Mouse (Mus musculus) hindbrain, embryonic 12.5 days (tissue): ENCODE data around the gene Lcor. TPM values are rescaled to one million over a fixed set of nuclear protein-coding genes. Genes with fewer than 3 reads are reported as not detected.

Experiments used
- ATAC-seq: fragments of 200-750 bp; cut with Nextera tagmentation; 2 replicates; pipeline ENCODE4 v1.8.0; 2017; ENCODE audit warnings: moderate TSS enrichment; ENCODE audit not compliant: low FRiP score
- H3K27ac ChIP-seq: fragments of 300-500 bp; sonication (generic); 2 replicates; pipeline ENCODE4 v1.5.1; 2016; ENCODE audit warnings: mild to moderate bottlenecking
- H3K27me3 ChIP-seq: fragments of 300-500 bp; sonication (generic); 2 replicates; pipeline ENCODE4 v1.6.1; 2016; ENCODE audit warnings: mild to moderate bottlenecking
- H3K36me3 ChIP-seq: fragments of 300-500 bp; sonication (generic); 2 replicates; pipeline ENCODE4 v1.6.1; 2016; ENCODE audit warnings: mild to moderate bottlenecking
- H3K4me1 ChIP-seq: fragments of 300-500 bp; sonication (generic); 2 replicates; pipeline ENCODE4 v1.6.1; 2016
- H3K4me2 ChIP-seq: fragments of 300-500 bp; sonication (generic); replicated peaks from 2 replicates; pipeline ENCODE4 v1.6.1; 2016; ENCODE audit warnings: mild to moderate bottlenecking
- H3K4me3 ChIP-seq: fragments of 300-500 bp; sonication (generic); 2 replicates; pipeline ENCODE4 v1.5.1; 2016; ENCODE audit warnings: mild to moderate bottlenecking
- H3K9ac ChIP-seq: fragments of 300-500 bp; sonication (generic); 2 replicates; pipeline ENCODE4 v1.6.1; 2016; ENCODE audit warnings: mild to moderate bottlenecking, moderate library complexity
- H3K9me3 ChIP-seq: fragments of 300-500 bp; sonication (generic); replicated peaks from 2 replicates; pipeline ENCODE4 v1.6.1; 2016; ENCODE audit warnings: mild to moderate bottlenecking
- WGBS: fragments of 180-500 bp; shearing (Covaris S2); methylation state at CpG from one replicate; pipeline ENCODE4 v1.1.7; 2016; 5-methylcytosine and 5-hydroxymethylcytosine counted together
- polyA plus RNA-seq: library from polyadenylated mRNA; unstranded; fragments of >200 nt; fragmentation: Nextera tagmentation; extraction: Ambion mirVana; gene quantifications from 2 replicates; pipeline ENCODE4 v1.2.1, GENCODE M21; 2016

The Lcor gene
- polyA plus RNA-seq, 1 experiment from 2014 or later: 37.2 TPM

DNA sequence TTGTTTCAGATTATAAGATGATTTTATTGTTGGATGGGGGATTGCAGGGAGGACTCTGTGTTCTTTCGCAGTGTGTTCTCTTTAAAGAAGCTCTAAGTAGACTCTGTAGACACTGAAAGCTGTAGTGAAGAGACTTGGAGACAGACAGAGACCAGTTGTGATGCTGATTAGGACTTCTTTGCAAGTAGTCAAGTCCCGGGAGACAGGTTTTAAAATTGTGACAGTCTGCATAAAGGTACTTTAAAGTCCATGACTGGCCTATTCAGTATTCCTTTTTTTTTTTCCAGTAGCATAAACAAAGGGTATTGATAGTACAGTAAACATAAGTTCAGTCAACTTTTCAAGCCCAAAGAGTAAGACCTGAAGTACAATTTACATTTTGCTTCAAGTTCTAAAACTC is 39.8 kb downstream of the Lcor start:
- no peaks in the 10 kb centered on the region for H3K9me3 ChIP-seq
- no peak overlapping the region for H3K4me3 ChIP-seq
- H3K27ac ChIP-seq: no peak overlapping the region
- no peak overlapping the region for H3K9ac ChIP-seq
- H3K27me3 ChIP-seq: no peaks in the 10 kb centered on the region
- 43% methylated on average over 2 of the region's 2 CpGs for WGBS
- no peak overlapping the region for H3K4me2 ChIP-seq
- ATAC-seq: no peak
- H3K4me1 ChIP-seq: peaks cover 11% of the 10 kb centered on the region; the same call in 1 of the 2 replicates
- H3K36me3 ChIP-seq: no peaks in the 10 kb centered on the region

DNA sequence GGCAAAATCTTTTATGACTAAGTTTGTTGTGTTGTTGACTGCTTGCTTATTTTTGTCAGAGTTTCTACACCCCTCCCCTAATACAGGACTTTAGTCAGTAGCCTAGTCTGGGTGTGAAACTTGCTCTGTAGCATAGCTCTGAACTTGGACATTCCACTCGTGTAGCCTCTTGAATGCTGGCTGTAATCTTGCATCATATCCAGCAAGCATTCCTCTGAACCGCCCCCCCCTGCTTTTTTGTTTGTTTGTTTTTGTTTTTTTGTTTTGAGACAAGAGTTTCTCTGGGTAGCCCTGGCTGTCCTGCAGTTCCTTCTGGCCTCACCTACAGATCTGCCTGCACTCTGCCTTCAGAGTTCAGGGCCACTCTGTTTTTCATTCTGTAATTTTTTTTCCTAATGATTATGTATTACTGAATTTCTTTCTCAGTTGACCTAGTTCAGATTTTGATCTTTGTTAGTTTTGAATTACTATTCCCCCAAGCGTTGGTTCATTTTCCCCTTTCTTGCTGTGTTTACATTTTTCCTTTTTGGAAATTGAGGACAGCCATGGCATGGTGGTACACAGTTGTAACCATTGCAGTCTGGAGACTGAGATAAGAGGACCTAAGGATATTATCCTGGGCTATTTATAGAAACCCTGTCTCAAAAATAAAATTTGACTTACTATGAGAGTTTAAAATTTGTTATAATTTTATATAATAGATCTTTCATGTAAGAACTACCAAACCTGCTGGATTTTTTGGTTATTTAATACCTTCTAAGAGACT is 41.5 kb downstream of the Lcor start:
- Histone ChIP-seq H3K27me3 (no peaks in the 10 kb centered on the region), H3K9me3 (no peaks in the 10 kb centered on the region), H3K4me3 (no peak overlapping the region), H3K4me2 (no peak overlapping the region), H3K9ac (no peak overlapping the region), H3K27ac (no peak overlapping the region), H3K36me3 (no peaks in the 10 kb centered on the region), H3K4me1 (peaks cover 11% of the 10 kb centered on the region; the same call in 1 of the 2 replicates)
- WGBS: 84% methylated on average over 3 of the region's 3 CpGs
- no peak for ATAC-seq

DNA sequence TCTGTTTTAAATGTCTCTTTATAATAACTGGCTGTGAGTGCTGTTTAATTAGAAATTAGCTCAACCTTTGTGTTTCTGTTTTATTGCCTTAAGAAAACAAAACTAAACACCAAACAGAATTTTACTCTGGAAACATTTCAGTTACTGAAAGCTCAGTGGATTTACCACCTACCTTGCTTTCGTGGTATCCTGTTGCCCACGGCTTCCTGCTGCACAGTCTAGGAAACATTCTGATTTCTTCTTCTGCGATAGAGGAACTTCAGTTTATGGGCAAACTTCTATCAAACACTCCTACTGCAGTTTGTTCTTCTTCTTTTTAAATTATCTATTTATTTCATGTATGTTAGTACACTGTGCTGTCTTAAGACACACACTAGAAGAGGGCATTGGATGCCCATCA is 46.7 kb downstream of the Lcor start:
- WGBS: 97% methylated on average over 3 of the region's 3 CpGs
- no peaks in the 10 kb centered on the region for H3K4me1 ChIP-seq
- no peaks in the 10 kb centered on the region for H3K27me3 ChIP-seq
- no peak for ATAC-seq
- H3K27ac ChIP-seq: no peak overlapping the region
- no peak overlapping the region for H3K4me2 ChIP-seq
- no peak overlapping the region for H3K4me3 ChIP-seq
- H3K9ac ChIP-seq: no peak overlapping the region
- no peaks in the 10 kb centered on the region for H3K9me3 ChIP-seq
- H3K36me3 ChIP-seq: no peaks in the 10 kb centered on the region

DNA sequence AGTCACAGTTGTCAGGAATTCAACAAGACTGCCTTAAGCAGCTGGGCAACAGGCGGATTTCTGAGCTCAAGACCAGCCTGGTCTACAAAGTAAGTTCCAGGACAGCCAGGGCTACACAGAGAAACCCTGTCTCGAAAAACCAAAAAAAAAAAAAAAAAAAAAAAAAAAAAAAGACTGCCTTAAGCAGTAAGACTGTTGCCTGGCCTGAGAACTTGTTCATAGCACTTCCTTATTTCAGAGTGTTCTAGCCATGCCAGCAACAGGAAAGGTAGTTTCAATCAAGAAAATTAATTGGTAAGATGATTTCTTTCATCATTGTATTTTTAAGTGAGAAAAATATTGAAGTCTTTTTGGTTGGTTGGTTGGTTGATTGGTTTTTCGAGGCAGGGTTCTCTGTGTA is 51.6 kb downstream of the Lcor start:
- ATAC-seq: no peak
- Histone ChIP-seq H3K27me3 (no peaks in the 10 kb centered on the region), H3K36me3 (no peaks in the 10 kb centered on the region), H3K4me1 (no peaks in the 10 kb centered on the region), H3K4me3 (no peak overlapping the region), H3K9me3 (no peaks in the 10 kb centered on the region), H3K4me2 (no peak overlapping the region), H3K9ac (no peak overlapping the region), H3K27ac (no peak overlapping the region)
- 96% methylated on average over 3 of the region's 3 CpGs for WGBS

DNA sequence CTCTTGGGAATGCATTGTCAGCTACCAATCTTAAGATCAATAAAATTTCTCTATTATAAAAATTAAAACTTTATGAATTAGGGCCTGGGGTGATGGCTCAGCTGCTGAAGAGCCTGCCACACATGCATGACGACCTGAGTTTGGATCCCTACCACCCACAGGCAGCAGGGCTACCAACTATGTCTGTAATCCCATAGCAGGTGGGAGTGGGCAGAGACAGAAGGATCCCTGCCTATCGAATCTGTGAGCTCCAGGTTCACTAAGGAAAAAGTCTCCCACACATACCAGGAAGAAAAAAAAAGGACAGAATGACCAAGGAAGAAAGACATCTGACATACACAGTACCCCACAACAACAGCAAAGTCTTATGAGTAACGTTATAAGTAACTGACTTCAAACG is 74.5 kb downstream of the Lcor start:
- Histone ChIP-seq H3K27me3 (no peaks in the 10 kb centered on the region), H3K27ac (no peak overlapping the region), H3K4me1 (no peaks in the 10 kb centered on the region), H3K9me3 (no peaks in the 10 kb centered on the region), H3K36me3 (peaks cover 26% of the 10 kb centered on the region; the same call in 1 of the 2 replicates), H3K4me3 (no peak overlapping the region), H3K9ac (no peak overlapping the region), H3K4me2 (no peak overlapping the region)
- 86% methylated on average over 4 of the region's 4 CpGs for WGBS
- ATAC-seq: no peak

DNA sequence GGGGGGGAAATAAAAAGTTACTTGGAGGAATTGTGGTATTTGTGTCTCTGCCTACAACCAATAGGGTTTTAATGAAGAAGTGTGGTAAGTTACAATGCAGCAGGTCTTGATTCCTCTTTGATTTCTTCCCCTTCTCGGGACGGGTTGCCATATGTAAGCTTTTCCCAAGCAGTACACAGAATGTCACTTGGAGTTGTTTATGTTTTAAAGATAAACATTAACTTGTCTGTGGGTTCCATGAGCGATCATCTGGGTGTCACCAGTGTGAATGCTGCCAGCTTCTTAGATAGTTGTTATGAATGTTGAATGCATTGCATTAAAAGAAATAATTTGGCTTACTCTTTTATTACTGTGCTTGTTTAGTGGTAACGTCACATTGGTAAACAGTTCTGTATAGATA is 75.1 kb downstream of the Lcor start:
- Histone ChIP-seq H3K4me1 (no peaks in the 10 kb centered on the region), H3K27me3 (no peaks in the 10 kb centered on the region), H3K9me3 (no peaks in the 10 kb centered on the region), H3K4me3 (no peak overlapping the region), H3K9ac (no peak overlapping the region), H3K4me2 (no peak overlapping the region), H3K36me3 (peaks cover 24% of the 10 kb centered on the region; the same call in 1 of the 2 replicates), H3K27ac (no peak overlapping the region)
- 93% methylated on average over 4 of the region's 4 CpGs for WGBS
- no peak for ATAC-seq

DNA sequence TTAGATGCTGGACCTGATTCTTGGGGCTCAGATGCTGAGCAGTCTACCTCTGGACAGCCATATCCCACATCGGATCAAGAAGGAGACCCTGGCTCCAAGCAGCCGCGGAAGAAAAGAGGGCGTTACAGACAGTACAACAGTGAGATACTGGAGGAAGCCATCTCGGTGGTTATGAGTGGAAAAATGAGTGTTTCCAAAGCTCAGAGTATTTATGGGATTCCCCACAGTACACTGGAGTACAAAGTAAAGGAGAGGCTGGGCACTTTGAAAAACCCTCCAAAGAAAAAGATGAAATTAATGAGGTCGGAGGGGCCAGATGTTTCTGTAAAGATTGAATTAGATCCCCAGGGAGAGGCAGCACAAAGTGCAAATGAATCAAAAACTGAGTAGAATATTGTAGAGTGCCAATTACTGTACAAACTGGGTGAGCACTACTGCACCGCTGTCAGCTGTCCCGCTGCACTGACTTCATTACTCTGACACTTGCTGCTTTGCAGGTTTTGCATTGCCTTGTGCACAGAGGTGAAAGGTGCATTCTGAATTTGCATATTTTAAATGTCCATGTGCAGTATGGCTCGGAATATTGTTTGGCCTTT is 76.6 kb downstream of the Lcor start:
- Histone ChIP-seq H3K4me2 (no peak overlapping the region), H3K27ac (no peak overlapping the region), H3K36me3 (peaks cover 23% of the 10 kb centered on the region; the same call in 1 of the 2 replicates), H3K4me1 (no peaks in the 10 kb centered on the region; the same call in 1 of the 2 replicates), H3K9ac (no peak overlapping the region), H3K4me3 (no peak overlapping the region), H3K9me3 (no peaks in the 10 kb centered on the region), H3K27me3 (no peaks in the 10 kb centered on the region)
- WGBS: 81% methylated on average over 9 of the region's 9 CpGs
- no peak for ATAC-seq

DNA sequence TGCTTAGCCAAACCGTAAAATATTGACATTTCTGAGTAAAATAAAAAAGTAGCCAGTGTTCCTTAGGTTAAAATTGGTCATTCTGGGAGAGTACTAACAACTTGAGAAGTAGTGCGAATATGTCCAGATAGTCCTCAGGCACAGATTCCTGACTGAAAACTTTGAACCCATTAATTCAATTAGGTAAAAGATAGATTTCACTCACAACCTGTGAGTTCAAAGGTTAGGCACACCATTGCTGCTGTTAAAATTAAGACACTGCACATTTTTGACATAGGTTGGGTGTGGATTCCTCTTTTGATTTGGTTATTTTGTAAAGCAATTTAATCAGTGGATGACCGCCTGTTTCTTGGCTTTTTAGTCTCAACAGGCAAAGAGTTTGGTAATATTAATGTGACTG is 78.4 kb downstream of the Lcor start:
- no peak overlapping the region for H3K4me2 ChIP-seq
- no peaks in the 10 kb centered on the region; the same call in 1 of the 2 replicates for H3K4me1 ChIP-seq
- no peak overlapping the region for H3K9ac ChIP-seq
- peaks cover 19% of the 10 kb centered on the region; the same call in 1 of the 2 replicates for H3K36me3 ChIP-seq
- H3K4me3 ChIP-seq: no peak overlapping the region
- no peak for ATAC-seq
- H3K27me3 ChIP-seq: no peaks in the 10 kb centered on the region
- no peak overlapping the region for H3K27ac ChIP-seq
- WGBS: 94% methylated on average over 3 of the region's 3 CpGs
- H3K9me3 ChIP-seq: no peaks in the 10 kb centered on the region

DNA sequence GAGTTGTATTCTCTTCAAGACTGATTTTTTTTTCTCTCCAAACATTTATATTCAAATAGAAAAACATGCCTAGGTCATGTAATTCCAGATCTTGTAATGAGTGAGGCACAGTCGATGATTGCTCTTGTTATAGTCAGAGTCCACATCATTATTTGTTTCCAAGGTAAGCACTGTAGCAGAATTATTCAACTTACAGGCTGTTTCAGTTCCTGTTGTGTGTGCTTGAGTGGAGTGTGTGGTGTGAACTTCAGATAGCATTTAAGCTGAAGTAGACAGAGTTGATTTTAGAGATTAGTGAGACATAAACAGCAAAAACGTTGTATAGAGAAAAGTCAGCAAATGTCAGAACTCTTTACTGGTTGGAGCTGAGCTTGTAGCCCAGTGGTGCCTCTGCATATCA is 86.4 kb downstream of the Lcor start:
- Histone ChIP-seq H3K4me3 (no peak overlapping the region), H3K9me3 (no peaks in the 10 kb centered on the region), H3K36me3 (no peaks in the 10 kb centered on the region), H3K4me2 (no peak overlapping the region), H3K9ac (no peak overlapping the region), H3K4me1 (no peaks in the 10 kb centered on the region), H3K27ac (no peak overlapping the region), H3K27me3 (no peaks in the 10 kb centered on the region)
- WGBS: 91% methylated on average over 2 of the region's 2 CpGs
- ATAC-seq: no peak

DNA sequence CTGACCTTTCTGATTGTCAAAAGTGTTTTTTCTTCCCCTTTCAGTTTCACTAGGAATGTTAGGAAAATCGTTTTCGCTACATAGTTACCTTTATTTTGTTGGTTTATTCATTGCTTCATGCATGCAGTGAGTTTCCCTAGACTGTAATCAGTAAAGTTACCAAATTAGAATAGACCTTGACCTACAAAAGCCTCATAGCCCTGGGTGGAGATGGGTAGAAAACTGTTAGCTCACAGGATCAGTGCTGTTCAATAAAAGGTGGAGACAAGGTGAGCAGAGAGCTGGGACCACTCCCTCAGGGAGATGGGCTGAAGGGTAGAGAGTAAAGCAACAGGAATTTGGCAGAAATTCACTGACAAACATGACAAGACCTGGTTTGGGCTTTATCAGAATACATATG is 91.3 kb downstream of the Lcor start:
- Histone ChIP-seq H3K27me3 (no peaks in the 10 kb centered on the region), H3K4me3 (no peak overlapping the region), H3K4me2 (no peak overlapping the region), H3K27ac (no peak overlapping the region), H3K9ac (no peak overlapping the region), H3K36me3 (no peaks in the 10 kb centered on the region), H3K9me3 (no peaks in the 10 kb centered on the region), H3K4me1 (no peaks in the 10 kb centered on the region)
- WGBS: 91% methylated on average over 2 of the region's 2 CpGs
- ATAC-seq: no peak

DNA sequence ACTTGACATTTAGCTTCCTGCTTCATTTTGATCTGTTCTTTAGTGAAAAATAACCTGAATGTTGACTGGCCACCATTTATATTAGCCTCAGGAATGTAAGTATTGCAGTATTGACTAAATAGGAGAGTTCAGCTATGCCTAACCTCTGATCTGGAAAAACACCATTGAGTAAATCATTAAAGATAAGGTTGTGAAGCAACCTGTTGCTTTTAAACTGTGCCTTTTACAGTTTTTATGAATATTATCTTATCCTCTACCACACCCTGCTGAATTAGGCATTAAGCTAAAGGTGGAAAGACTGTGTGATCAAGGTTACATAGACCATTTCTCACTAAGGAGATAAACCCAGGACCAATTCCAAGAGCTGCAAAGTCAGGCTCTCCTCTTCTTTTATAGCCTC is 95.1 kb downstream of the Lcor start:
- Histone ChIP-seq H3K4me2 (no peak overlapping the region), H3K4me3 (no peak overlapping the region), H3K27me3 (no peaks in the 10 kb centered on the region), H3K27ac (no peak overlapping the region), H3K4me1 (no peaks in the 10 kb centered on the region), H3K9me3 (no peaks in the 10 kb centered on the region), H3K9ac (no peak overlapping the region), H3K36me3 (peaks cover 11% of the 10 kb centered on the region)
- no peak for ATAC-seq

DNA sequence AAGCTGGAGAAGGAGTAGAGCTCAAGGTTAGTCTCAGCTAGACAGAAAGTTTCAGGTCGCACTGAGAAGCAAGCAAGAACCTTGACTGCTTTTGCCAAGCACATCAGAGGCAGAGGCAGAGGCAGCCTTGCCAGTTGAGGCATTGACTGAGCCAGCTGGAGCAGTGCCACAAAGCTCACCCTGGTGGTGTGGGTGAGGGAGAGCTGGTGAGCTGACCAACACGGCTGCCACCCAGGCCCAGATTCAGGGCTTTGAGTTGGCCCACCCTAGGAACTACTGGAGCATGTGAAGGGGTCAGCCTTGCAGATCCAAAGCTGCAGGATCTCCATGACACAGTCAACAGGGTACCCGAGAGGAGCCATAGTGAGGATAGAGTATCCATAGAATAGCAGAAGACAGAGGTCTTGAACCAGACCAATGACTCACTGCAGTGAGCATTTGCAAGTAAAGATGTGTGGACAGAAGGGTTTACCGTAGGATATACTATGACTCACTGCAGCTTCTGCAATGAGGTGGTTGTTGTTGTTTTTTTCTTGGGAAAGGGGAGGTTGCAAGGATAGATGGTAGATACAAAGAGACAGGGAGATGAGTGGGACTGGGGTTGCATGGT is 97.0 kb downstream of the Lcor start:
- Histone ChIP-seq H3K27me3 (no peaks in the 10 kb centered on the region), H3K36me3 (peaks cover 29% of the 10 kb centered on the region), H3K9me3 (no peaks in the 10 kb centered on the region), H3K4me2 (no peak overlapping the region), H3K4me3 (no peak overlapping the region), H3K4me1 (no peaks in the 10 kb centered on the region), H3K9ac (no peak overlapping the region), H3K27ac (no peak overlapping the region)
- WGBS: 88% methylated on average over 4 of the region's 4 CpGs
- ATAC-seq: no peak
